Mouse (Mus musculus) hematopoietic stem cell, adult 5-6 weeks (primary cell): ENCODE results near the gene Napb. TPM values are rescaled to one million over a fixed set of nuclear protein-coding genes. Genes with fewer than 3 reads are reported as not detected.
"Not testable (repeated sequence)": the region's sequence is repeated elsewhere in the genome, so short reads cannot be mapped to it uniquely, and the experiment has no call there.

Experiments used
- ATAC-seq, 2 experiments: fragments of 125-278 bp in 1 of 2; replicated peaks in 1 of 2; 2 replicates each; pipeline ENCODE4 v1.8.0; 2016 to 2017; ENCODE audit warnings: inconsistent platforms in 2 of 2, mild to moderate bottlenecking in 2 of 2, moderate number of reproducible peaks in 2 of 2, low read depth in 1 of 2, moderate TSS enrichment in 1 of 2; ENCODE audit not compliant: low FRiP score in 2 of 2, poor library complexity in 2 of 2, severe bottlenecking in 2 of 2, insufficient read depth in 1 of 2, low TSS enrichment in 1 of 2
- total RNA-seq: library from RNA; stranded (forward); fragments of 172-1452, 232-1000 nt; gene quantifications from 2 replicates; pipeline ENCODE4 v1.2.3, GENCODE M21; 2017

Gene Napb
- total RNA-seq = 1.4 and 2.9 TPM in 2 replicates

DNA sequence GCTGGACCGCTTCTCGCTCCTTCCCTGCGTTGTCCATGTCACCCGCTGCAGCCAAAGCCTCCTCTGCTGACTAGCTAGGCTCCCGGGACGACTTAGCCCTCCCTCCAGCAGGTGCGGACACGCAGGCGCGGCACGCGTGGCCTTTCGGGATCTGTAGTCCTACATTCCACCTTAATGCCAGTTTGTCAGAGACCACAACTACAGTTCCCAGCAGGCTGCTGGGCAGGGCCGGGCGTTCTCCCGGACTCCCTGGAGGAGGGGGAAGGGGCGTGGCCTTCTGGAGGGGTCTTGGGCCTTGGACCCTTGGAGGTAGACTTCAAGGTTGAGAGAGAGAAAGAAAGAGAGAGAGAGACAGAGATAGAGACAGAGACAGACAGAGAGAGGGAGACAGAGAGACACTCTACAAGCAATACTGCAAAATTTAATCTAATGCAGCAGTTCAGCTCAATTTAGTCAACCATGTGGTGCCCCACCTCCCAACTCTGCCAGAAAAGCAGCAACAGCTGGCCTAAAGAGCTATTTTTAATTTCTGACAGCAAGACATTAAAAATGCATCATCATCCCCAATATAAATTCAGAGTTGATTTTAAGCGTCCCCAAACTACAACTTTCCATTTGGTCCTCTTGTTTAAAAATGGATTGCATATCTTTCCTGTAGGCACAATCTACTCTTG, at the start of gene Napb:
Gene Napb (minus strand): TSS at position 141 of the 674 bp plus-strand sequence.
- peak; percentile 98 to 99 for ATAC-seq

GRCm38 (mm10) chr2:148781709-148782108, 49.4 kb upstream of the Napb start, which contains the start of gene 8030411F24Rik:
Gene 8030411F24Rik (plus strand): TSS chr2:148782009.
- no peak for ATAC-seq

DNA sequence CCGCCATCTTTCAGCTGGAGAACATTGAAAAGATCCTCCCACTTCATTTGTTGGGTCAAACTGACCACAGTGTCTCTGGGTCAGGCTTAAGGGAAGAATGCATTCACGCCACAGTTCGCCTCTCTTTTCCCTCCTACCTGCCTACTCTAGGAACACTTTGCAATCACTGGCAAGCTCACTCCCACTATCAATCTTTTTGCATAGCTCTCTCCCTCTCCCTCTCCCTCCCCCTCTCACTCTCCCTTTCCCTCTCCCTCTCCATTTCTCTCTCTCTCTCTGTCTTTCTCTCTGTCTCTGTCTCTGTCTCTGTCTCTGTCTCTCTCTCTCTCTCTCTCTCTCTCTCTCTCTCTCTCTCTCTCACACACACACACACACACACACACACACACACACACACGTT, 39.1 kb upstream of the Napb start, which contains the start of gene Cst11:
Gene Cst11 (minus strand): TSS at position 101 of the 400 bp plus-strand sequence.
- not testable (repeated sequence) for ATAC-seq

- ATAC-seq = no peak
Measured at GRCm38 (mm10) chr2:148763648-148764388, 31.6 kb upstream of the Napb start.

DNA sequence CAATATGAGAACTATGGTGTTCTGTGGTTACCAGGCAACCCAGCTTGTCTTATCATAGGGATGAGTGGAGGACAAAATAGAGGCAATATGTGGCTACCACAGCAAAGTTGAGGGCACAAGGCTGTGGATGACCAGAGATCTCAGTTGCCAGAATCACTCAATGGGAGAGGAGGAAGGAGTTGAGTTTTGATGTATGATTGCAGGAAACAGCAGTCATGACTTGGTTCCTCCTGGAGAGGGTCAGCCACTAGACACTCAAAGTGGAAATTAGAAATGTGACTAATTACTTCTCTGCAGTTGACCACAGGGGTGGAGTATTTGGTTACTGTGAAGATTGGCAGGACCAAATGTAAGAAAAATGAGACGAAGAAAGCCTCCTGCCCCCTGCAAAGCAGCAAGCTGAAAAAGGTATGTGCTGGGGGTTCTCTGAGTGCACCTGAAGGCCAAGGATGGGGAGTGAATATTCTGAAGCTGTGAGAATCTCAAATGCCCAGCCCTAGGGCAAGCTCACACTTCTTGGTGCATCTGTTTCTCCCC, 22.1 kb upstream of the Napb start:
- ATAC-seq = peak in 1 of 2 experiments; percentile 36; a peak in 1 of 4 replicates

GRCm38 (mm10) chr2:148751893-148752813, 19.9 kb upstream of the Napb start:
- ATAC-seq = peak; percentile 87

GRCm38 (mm10) chr2:148750058-148750457, 17.8 kb upstream of the Napb start, which contains the start of gene Cstl1:
Gene Cstl1 (plus strand): TSS chr2:148750358.
- ATAC-seq = no peak

DNA sequence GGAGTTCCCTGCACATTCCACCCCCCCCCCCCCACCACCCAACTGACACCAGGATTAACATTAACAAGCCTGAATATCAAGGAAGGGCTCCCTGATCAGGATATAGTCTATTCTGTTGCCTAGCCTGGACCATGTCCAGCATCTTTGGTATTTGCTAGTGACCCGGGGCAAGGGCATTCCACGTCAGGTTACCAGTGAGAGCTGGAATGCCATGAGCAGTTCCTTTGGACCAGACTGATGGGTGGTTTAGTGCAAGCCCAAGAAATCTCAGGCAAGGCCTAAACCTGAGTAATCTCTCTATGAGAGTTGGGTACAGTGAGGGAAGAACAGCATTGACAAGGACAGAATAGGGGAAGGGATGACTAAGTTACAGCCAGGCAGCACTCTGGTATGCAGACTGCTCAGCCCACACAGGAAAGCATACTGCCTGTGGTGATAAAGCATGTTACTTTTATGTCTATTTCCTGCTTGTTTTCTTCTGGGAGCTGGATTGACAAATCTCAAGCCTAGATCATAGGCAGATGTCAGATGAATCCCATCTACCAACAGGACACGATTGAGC, 11.7 kb upstream of the Napb start:
- no peak for ATAC-seq

DNA sequence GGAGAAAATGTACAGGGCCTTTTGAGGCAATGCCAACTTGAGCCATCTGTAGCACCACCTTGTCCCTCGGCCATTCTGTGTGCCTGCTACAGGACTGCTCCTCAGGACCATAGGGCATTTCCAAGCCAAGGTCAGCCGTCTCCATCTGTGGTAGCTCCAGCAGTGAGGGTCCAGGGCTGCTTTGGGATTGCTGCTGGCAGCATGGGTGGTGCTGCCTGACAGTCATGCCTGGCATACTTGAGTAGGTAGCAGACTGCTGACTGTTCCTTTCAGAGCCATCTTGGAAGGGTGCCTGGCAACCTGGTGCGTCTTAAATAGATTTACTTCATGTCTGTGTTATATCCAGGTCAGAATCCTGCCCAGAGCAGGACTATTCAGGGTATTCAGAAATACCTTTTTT, 10.7 kb upstream of the Napb start:
- ATAC-seq = no peak

- peak; percentile 20 to 41 for ATAC-seq
Measured at GRCm38 (mm10) chr2:148731614-148732326, 497 bp downstream of the Napb start.

- peak; percentile 74 to 89 for ATAC-seq
Measured at GRCm38 (mm10) chr2:148719271-148719995, 12.8 kb downstream of the Napb start.

- ATAC-seq = no peak
Measured at GRCm38 (mm10) chr2:148717072-148717471, 15.2 kb downstream of the Napb start.

DNA sequence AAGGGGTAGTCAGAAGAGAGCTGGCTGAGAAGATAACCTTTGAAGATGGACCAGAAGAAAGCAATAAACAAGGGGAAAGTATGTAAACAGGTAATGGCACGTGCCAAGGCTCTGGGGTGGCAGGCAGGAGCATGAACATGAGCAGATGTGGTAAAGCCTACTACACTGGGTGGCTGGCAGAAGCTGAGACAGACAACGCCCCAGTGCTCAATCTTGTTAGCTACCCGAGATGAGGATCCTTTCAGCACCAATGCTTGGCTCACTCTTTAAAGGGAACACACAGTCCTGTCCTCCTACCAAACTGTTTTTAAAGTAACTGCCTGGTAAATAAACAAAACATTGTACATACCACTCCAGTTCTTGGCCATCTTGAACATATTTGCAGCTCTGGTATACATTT, 19.9 kb downstream of the Napb start:
- no peak for ATAC-seq

DNA sequence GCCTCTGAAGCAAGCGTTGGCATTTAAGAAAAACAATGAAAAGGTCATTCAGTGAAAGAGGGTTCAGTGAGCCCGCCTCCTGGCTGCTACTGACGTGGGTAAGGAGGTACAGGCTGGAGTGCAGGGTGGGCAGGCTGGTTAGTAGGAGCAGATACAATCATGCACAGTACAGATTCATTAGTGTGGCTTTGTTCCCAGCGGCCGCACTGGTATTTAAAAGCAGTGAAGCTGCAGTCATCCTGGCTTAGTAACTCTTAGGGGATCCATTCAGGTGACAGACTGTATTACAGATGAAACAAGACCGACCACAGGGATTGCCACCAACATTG, 25.1 kb downstream of the Napb start:
- no peak for ATAC-seq

DNA sequence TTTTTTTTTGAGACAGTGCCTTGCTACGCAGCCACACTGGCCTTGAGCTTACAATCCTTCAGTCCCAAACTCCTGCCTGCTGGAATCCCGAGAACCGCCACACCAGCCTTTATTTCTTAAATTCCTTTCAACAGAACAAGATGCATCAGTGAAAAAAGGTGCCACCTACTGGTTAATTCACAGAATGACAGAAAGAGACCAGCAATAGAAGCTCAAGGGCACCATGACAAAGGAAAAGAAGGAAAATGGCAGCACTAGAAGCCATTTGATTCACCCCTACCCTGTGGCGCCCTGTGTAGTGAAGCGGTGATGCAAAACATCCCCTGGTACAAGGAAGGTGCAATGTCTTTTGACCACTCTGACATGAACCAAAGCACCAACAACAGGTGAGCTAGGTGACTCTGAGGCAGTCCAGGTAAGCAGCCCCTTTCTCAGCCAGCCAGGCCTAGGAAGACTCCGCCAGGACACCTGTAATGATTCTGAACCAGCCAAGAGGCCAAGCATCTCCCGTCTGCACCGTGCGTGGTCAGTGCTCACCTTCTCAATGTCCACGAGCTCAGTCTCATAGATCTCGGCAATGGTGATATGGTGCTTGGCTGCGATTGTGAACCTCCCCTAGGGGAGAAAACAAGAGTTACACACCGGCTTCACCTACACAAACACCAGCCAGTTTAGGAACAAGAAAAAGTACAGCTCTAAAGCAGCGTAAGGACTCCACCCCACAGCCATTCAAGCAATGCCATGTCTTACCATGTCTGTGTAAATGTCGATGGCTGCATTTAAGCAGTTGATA, 25.7 kb downstream of the Napb start:
- ATAC-seq = peak; percentile 69 to 73; a peak in 3 of 4 replicates
